Mouse (Mus musculus) midbrain, embryonic 16.5 days (tissue): ENCODE data around the gene Creb3l1. TPM values are rescaled to one million over a fixed set of nuclear protein-coding genes. Genes with fewer than 3 reads are reported as not detected.

ENCODE experiments used
- ATAC-seq: fragments of 200-750 bp; cut with Nextera tagmentation; 2 replicates; pipeline ENCODE4 v1.8.0; 2017; ENCODE audit warnings: moderate TSS enrichment
- H3K27ac ChIP-seq: fragments of 300-500 bp; sonication (generic); 2 replicates; pipeline ENCODE4 v1.5.1; 2014; ENCODE audit warnings: mild to moderate bottlenecking, low read length, mixed read lengths
- H3K27me3 ChIP-seq: fragments of 300-500 bp; sonication (generic); 2 replicates; pipeline ENCODE4 v1.6.1; 2014; ENCODE audit warnings: low read depth, low read length, mixed read lengths; ENCODE audit not compliant: control insufficient read depth, insufficient read depth
- H3K36me3 ChIP-seq: fragments of 300-500 bp; sonication (generic); 2 replicates; pipeline ENCODE4 v1.6.1; 2014; ENCODE audit warnings: mild to moderate bottlenecking, low read length, moderate library complexity, mixed read lengths; ENCODE audit not compliant: control insufficient read depth, insufficient read depth
- H3K4me1 ChIP-seq: fragments of 300-500 bp; sonication (generic); 2 replicates; pipeline ENCODE4 v1.6.1; 2014; ENCODE audit warnings: mild to moderate bottlenecking, low read length, mixed read lengths; ENCODE audit not compliant: control insufficient read depth, insufficient read depth
- H3K4me2 ChIP-seq: fragments of 300-500 bp; sonication (generic); 2 replicates; pipeline ENCODE4 v1.6.1; 2014; ENCODE audit warnings: mild to moderate bottlenecking, low read length, mixed read lengths
- H3K4me3 ChIP-seq: fragments of 300-500 bp; sonication (generic); 2 replicates; pipeline ENCODE4 v1.5.1; 2014; ENCODE audit warnings: low read depth, mild to moderate bottlenecking, low read length, moderate library complexity, mixed read lengths
- H3K9ac ChIP-seq: fragments of 300-500 bp; sonication (generic); 2 replicates; pipeline ENCODE4 v1.6.1; 2014; ENCODE audit warnings: low read depth, low read length, mixed read lengths
- H3K9me3 ChIP-seq: fragments of 300-500 bp; sonication (generic); replicated peaks from 2 replicates; pipeline ENCODE4 v1.6.1; 2014; ENCODE audit warnings: mild to moderate bottlenecking, low read length, mixed read lengths; ENCODE audit not compliant: control insufficient read depth, poor library complexity, severe bottlenecking
- WGBS: fragments of 180-500 bp; shearing (Covaris S2); extraction: QIAGEN DNeasy Blood & Tissue Kit; methylation state at CpG from one replicate; pipeline ENCODE4 v1.1.7; 2014; 5-methylcytosine and 5-hydroxymethylcytosine counted together
- polyA plus RNA-seq: library from polyadenylated mRNA; unstranded; fragments of >200 nt; fragmentation: Nextera tagmentation; extraction: Ambion mirVana; gene quantifications from 2 replicates; pipeline ENCODE4 v1.2.1, GENCODE M21; 2015

Creb3l1 gene
- polyA plus RNA-seq, 1 experiment from 2014 or later, result 1.9 TPM

- Histone ChIP-seq H3K4me2 (peak overlapping the region; percentile 25), H3K4me1 (peaks cover 16% of the 10 kb centered on the region), H3K9ac (no peak overlapping the region), H3K27me3 (no peaks in the 10 kb centered on the region), H3K36me3 (no peaks in the 10 kb centered on the region), H3K27ac (0 out of 2 replicates have a peak overlapping the region, but pooled peaks have one; percentile 10), H3K4me3 (no peak overlapping the region), H3K9me3 (no peaks in the 10 kb centered on the region)
- ATAC-seq, result peak; percentile 11; the same call in 1 of the 2 replicates
- 65% methylated on average over 17 of the region's 17 CpGs for WGBS
These were observed 74.7 kb downstream of the Creb3l1 start for GRCm38 (mm10) chr2:91949411-91950274.

- H3K27me3 ChIP-seq, result no peaks in the 10 kb centered on the region
- ATAC-seq, result no peak
- no peaks in the 10 kb centered on the region for H3K9me3 ChIP-seq
- no peak overlapping the region for H3K27ac ChIP-seq
- WGBS, result 66% methylated on average over 3 of the region's 3 CpGs
- no peak overlapping the region for H3K4me3 ChIP-seq
- no peaks in the 10 kb centered on the region for H3K36me3 ChIP-seq
- peaks cover 16% of the 10 kb centered on the region for H3K4me1 ChIP-seq
- no peak overlapping the region for H3K9ac ChIP-seq
- no peak overlapping the region for H3K4me2 ChIP-seq
These were observed 75.5 kb downstream of the Creb3l1 start for GRCm38 (mm10) chr2:91948792-91949241.

GRCm38 (mm10) chr2:91948151-91948509 is 76.2 kb downstream of the Creb3l1 start:
- Histone ChIP-seq H3K4me3 (no peak overlapping the region), H3K9me3 (no peaks in the 10 kb centered on the region), H3K4me2 (no peak overlapping the region), H3K9ac (no peak overlapping the region), H3K36me3 (no peaks in the 10 kb centered on the region), H3K27ac (no peak overlapping the region), H3K4me1 (peaks cover 16% of the 10 kb centered on the region), H3K27me3 (no peaks in the 10 kb centered on the region)
- WGBS, result 83% methylated on average over 6 of the region's 6 CpGs
- ATAC-seq, result no peak

- Histone ChIP-seq H3K36me3 (no peaks in the 10 kb centered on the region), H3K27me3 (no peaks in the 10 kb centered on the region), H3K4me1 (peaks cover 16% of the 10 kb centered on the region), H3K9ac (0 out of 2 replicates have a peak overlapping the region, but pooled peaks have one; percentile 26), H3K4me2 (no peak overlapping the region), H3K4me3 (no peak overlapping the region), H3K27ac (no peak overlapping the region), H3K9me3 (no peaks in the 10 kb centered on the region)
- 54% methylated on average over 11 of the region's 11 CpGs for WGBS
- no peak for ATAC-seq
These were observed 76.7 kb downstream of the Creb3l1 start for GRCm38 (mm10) chr2:91947397-91948150.

GRCm38 (mm10) chr2:91946836-91947235 is 77.5 kb downstream of the Creb3l1 start:
- H3K9ac ChIP-seq, result no peak overlapping the region
- H3K9me3 ChIP-seq, result no peaks in the 10 kb centered on the region
- no peak for ATAC-seq
- no peak overlapping the region for H3K4me2 ChIP-seq
- peaks cover 16% of the 10 kb centered on the region for H3K4me1 ChIP-seq
- no peak overlapping the region for H3K4me3 ChIP-seq
- no peaks in the 10 kb centered on the region for H3K27me3 ChIP-seq
- WGBS, result 69% methylated on average over 6 of the region's 6 CpGs
- no peaks in the 10 kb centered on the region for H3K36me3 ChIP-seq
- no peak overlapping the region for H3K27ac ChIP-seq

- H3K36me3 ChIP-seq, result peaks cover 2% of the 10 kb centered on the region; the same call in 1 of the 2 replicates
- H3K9me3 ChIP-seq, result no peaks in the 10 kb centered on the region
- H3K27me3 ChIP-seq, result no peaks in the 10 kb centered on the region
- no peak for ATAC-seq
- 79% methylated on average over 17 of the region's 18 CpGs for WGBS
- no peak within 1 kb of the TSS for H3K4me2 ChIP-seq
- H3K27ac ChIP-seq, result no peak within 1 kb of the TSS
- no peak within 1 kb of the TSS for H3K4me3 ChIP-seq
- H3K9ac ChIP-seq, result no peak within 1 kb of the TSS
- peaks cover 12% of the 10 kb centered on the region for H3K4me1 ChIP-seq
These were observed 78.8 kb downstream of the Creb3l1 start, which contains the start of gene Gm9821 for GRCm38 (mm10) chr2:91945483-91945882. Gene Gm9821 (plus strand): TSS chr2:91945703.

DNA sequence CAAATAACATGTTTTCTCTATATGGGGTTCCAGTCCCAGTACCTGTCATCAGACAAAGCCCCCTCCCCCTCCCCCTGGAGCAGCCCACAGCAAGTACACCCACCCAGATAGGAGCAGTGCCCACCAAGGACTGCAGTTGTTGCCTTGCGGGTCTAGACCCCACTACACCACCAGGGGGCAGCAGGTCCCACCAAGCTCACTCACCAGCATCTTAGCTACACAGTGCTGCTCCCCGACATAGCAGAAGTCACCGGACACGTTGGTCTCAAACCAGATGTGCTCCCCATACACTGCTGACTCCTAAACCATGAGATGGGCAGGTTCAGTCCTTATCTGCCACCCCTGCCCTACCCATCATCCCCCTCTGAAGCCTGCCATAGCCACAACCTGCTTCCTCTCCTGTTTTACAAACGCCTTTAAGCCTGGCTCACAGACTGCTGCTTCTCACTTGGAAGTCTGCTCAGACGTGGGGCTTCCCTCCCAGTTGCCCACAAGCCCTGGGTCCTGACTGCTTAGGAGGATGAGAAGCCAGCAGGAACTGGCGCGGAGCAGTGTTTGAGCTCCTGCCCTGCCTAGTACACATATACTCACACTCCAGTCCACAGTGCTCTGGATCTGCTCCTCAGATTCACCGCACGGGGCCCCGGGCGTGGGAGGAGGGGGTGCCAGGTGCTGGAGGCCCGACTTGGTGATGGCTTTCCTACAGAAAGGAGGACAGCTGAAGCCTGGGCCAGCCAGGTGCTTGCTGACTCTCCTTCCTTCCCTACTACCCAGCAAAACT is 79.9 kb downstream of the Creb3l1 start:
- no peaks in the 10 kb centered on the region for H3K9me3 ChIP-seq
- no peaks in the 10 kb centered on the region for H3K27me3 ChIP-seq
- H3K9ac ChIP-seq, result no peak overlapping the region
- H3K36me3 ChIP-seq, result peaks cover 5% of the 10 kb centered on the region
- H3K4me3 ChIP-seq, result no peak overlapping the region
- H3K4me1 ChIP-seq, result peaks cover 4% of the 10 kb centered on the region
- peak; percentile 71 for ATAC-seq
- WGBS, result 43% methylated on average over 13 of the region's 13 CpGs
- no peak overlapping the region for H3K4me2 ChIP-seq
- no peak overlapping the region for H3K27ac ChIP-seq

- H3K4me2 ChIP-seq, result no peak overlapping the region
- H3K27ac ChIP-seq, result no peak overlapping the region
- 74% methylated on average over 6 of the region's 6 CpGs for WGBS
- ATAC-seq, result no peak
- no peaks in the 10 kb centered on the region for H3K9me3 ChIP-seq
- H3K9ac ChIP-seq, result no peak overlapping the region
- H3K36me3 ChIP-seq, result peaks cover 18% of the 10 kb centered on the region
- H3K4me1 ChIP-seq, result no peaks in the 10 kb centered on the region; the same call in none of the 2 replicates
- no peaks in the 10 kb centered on the region for H3K27me3 ChIP-seq
- no peak overlapping the region for H3K4me3 ChIP-seq
These were observed 81.9 kb downstream of the Creb3l1 start for GRCm38 (mm10) chr2:91942356-91942755.
